Mouse (Mus musculus): ENCODE measurements around the gene Zfp799. TPM values are rescaled to one million over a fixed set of nuclear protein-coding genes. Genes with fewer than 3 reads are reported as not detected.

Gene Zfp799
- polyA plus RNA-seq, 1 experiment: 1.3 TPM

- Histone ChIP-seq H3ac (ENCODE audit: control insufficient read depth, insufficient read length, low read depth) (no peak overlapping the region), H3K4me3 (ENCODE audit: insufficient read depth, poor library complexity, severe bottlenecking) (peak overlapping the region; percentile 68), H3K36me3 (ENCODE audit: control insufficient read depth, insufficient read depth) (peaks cover 3% of the 10 kb centered on the region), H3K79me2 (ENCODE audit: control insufficient read depth, insufficient read depth) (peaks cover 20% of the 10 kb centered on the region), H3K79me3 (ENCODE audit: low read depth) (peaks cover 12% of the 10 kb centered on the region), H3K27me3 (ENCODE audit: control insufficient read depth, insufficient read depth, insufficient read length) (no peaks in the 10 kb centered on the region)
- TF ChIP-seq MAX (IDR thresholded peaks at IDR 0.05): no peak
- no peak for TF ChIP-seq CEBPB (IDR thresholded peaks at IDR 0.05; ENCODE audit: low read depth)
- TF ChIP-seq MYOG (IDR thresholded peaks at IDR 0.05; ENCODE audit: control insufficient read depth, extremely low read depth, insufficient read length): no peak
- TF ChIP-seq USF1 (IDR thresholded peaks at IDR 0.05; ENCODE audit: low read depth): no peak
- TF ChIP-seq CTCF (IDR thresholded peaks at IDR 0.05; ENCODE audit: control insufficient read depth, insufficient read depth, insufficient read length): no peak
- no peak for TF ChIP-seq FOSL1 (IDR thresholded peaks at IDR 0.05; ENCODE audit: insufficient read depth, low read length, poor library complexity, severe bottlenecking)
These were observed 339 bp upstream of the Zfp799 start for GRCm38 (mm10) chr17:32830418-32830782.

- H3K79me2 ChIP-seq (ENCODE audit: control insufficient read depth, insufficient read depth): no peaks in the 10 kb centered on the region
- no peak overlapping the region for H3ac ChIP-seq (ENCODE audit: control insufficient read depth, insufficient read length, low read depth)
- no peak overlapping the region for H3K4me3 ChIP-seq (ENCODE audit: insufficient read depth, poor library complexity, severe bottlenecking)
- no peaks in the 10 kb centered on the region for H3K79me3 ChIP-seq (ENCODE audit: low read depth)
- H3K36me3 ChIP-seq (ENCODE audit: control insufficient read depth, insufficient read depth): peaks cover 22% of the 10 kb centered on the region
- H3K27me3 ChIP-seq (ENCODE audit: control insufficient read depth, insufficient read depth, insufficient read length): no peaks in the 10 kb centered on the region
- TF ChIP-seq FOSL1 (IDR thresholded peaks at IDR 0.05; ENCODE audit: insufficient read depth, low read length, poor library complexity, severe bottlenecking) (no peak), MYOD1 (IDR thresholded peaks at IDR 0.05; ENCODE audit: control insufficient read depth, insufficient read length, low read depth) (no peak), MAX (IDR thresholded peaks at IDR 0.05) (no peak)
These were observed 13.8 kb downstream of the Zfp799 start for GRCm38 (mm10) chr17:32816074-32816784.

GRCm38 (mm10) chr17:32814136-32814535 is 15.9 kb downstream of the Zfp799 start:
- Histone ChIP-seq H3K79me2 (ENCODE audit: control insufficient read depth, insufficient read depth) (no peaks in the 10 kb centered on the region), H3K36me3 (ENCODE audit: control insufficient read depth, insufficient read depth) (peaks cover 4% of the 10 kb centered on the region), H3ac (ENCODE audit: control insufficient read depth, insufficient read length, low read depth) (no peak overlapping the region), H3K27me3 (ENCODE audit: control insufficient read depth, insufficient read depth, insufficient read length) (peaks cover 12% of the 10 kb centered on the region), H3K4me3 (ENCODE audit: insufficient read depth, poor library complexity, severe bottlenecking) (no peak overlapping the region), H3K79me3 (ENCODE audit: low read depth) (no peaks in the 10 kb centered on the region)
- TF ChIP-seq CEBPB (IDR thresholded peaks at IDR 0.05; ENCODE audit: low read depth) (no peak), MYOG (IDR thresholded peaks at IDR 0.05; ENCODE audit: control insufficient read depth, extremely low read depth, insufficient read length) (no peak), MYOD1 (IDR thresholded peaks at IDR 0.05; ENCODE audit: control insufficient read depth, insufficient read length, low read depth) (no peak), USF1 (IDR thresholded peaks at IDR 0.05; ENCODE audit: low read depth) (no peak), FOSL1 (IDR thresholded peaks at IDR 0.05; ENCODE audit: insufficient read depth, low read length, poor library complexity, severe bottlenecking) (no peak), CTCF (IDR thresholded peaks at IDR 0.05; ENCODE audit: control insufficient read depth, insufficient read depth, insufficient read length) (no peak), MAX (IDR thresholded peaks at IDR 0.05) (no peak)

- Histone ChIP-seq H3K27me3 (ENCODE audit: control insufficient read depth, insufficient read depth, insufficient read length) (peaks cover 18% of the 10 kb centered on the region), H3ac (ENCODE audit: control insufficient read depth, insufficient read length, low read depth) (no peak overlapping the region), H3K4me3 (ENCODE audit: insufficient read depth, poor library complexity, severe bottlenecking) (no peak overlapping the region), H3K36me3 (ENCODE audit: control insufficient read depth, insufficient read depth) (no peaks in the 10 kb centered on the region), H3K79me3 (ENCODE audit: low read depth) (no peaks in the 10 kb centered on the region), H3K79me2 (ENCODE audit: control insufficient read depth, insufficient read depth) (no peaks in the 10 kb centered on the region)
- TF ChIP-seq FOSL1 (IDR thresholded peaks at IDR 0.05; ENCODE audit: insufficient read depth, low read length, poor library complexity, severe bottlenecking): no peak
- no peak for TF ChIP-seq CEBPB (IDR thresholded peaks at IDR 0.05; ENCODE audit: low read depth)
- TF ChIP-seq MYOD1 (IDR thresholded peaks at IDR 0.05; ENCODE audit: control insufficient read depth, insufficient read length, low read depth): no peak
- no peak for TF ChIP-seq CTCF (IDR thresholded peaks at IDR 0.05; ENCODE audit: control insufficient read depth, insufficient read depth, insufficient read length)
- TF ChIP-seq MYOG (IDR thresholded peaks at IDR 0.05; ENCODE audit: control insufficient read depth, extremely low read depth, insufficient read length): no peak
- TF ChIP-seq USF1 (IDR thresholded peaks at IDR 0.05; ENCODE audit: low read depth): no peak
- TF ChIP-seq MAX (IDR thresholded peaks at IDR 0.05): no peak
These were observed 19.4 kb downstream of the Zfp799 start for GRCm38 (mm10) chr17:32810648-32811047.

GRCm38 (mm10) chr17:32809544-32810374 is 20.3 kb downstream of the Zfp799 start, which contains the start of gene Zfp811:
Gene Zfp811 (minus strand): TSS chr17:32809931.
- Histone ChIP-seq H3K4me3 (ENCODE audit: insufficient read depth, poor library complexity, severe bottlenecking) (no peak within 1 kb of the TSS), H3ac (ENCODE audit: control insufficient read depth, insufficient read length, low read depth) (no peak within 1 kb of the TSS), H3K79me2 (ENCODE audit: control insufficient read depth, insufficient read depth) (no peaks in the 10 kb centered on the region), H3K36me3 (ENCODE audit: control insufficient read depth, insufficient read depth) (no peaks in the 10 kb centered on the region), H3K27me3 (ENCODE audit: control insufficient read depth, insufficient read depth, insufficient read length) (peaks cover 18% of the 10 kb centered on the region), H3K79me3 (ENCODE audit: low read depth) (no peaks in the 10 kb centered on the region)
- TF ChIP-seq MYOG (IDR thresholded peaks at IDR 0.05; ENCODE audit: control insufficient read depth, extremely low read depth, insufficient read length): no peak

- Histone ChIP-seq H3K79me2 (ENCODE audit: control insufficient read depth, insufficient read depth) (no peaks in the 10 kb centered on the region), H3K4me3 (ENCODE audit: insufficient read depth, poor library complexity, severe bottlenecking) (no peak overlapping the region), H3K27me3 (ENCODE audit: control insufficient read depth, insufficient read depth, insufficient read length) (peaks cover 18% of the 10 kb centered on the region), H3K36me3 (ENCODE audit: control insufficient read depth, insufficient read depth) (no peaks in the 10 kb centered on the region), H3ac (ENCODE audit: control insufficient read depth, insufficient read length, low read depth) (no peak overlapping the region), H3K79me3 (ENCODE audit: low read depth) (no peaks in the 10 kb centered on the region)
- TF ChIP-seq MYOG (IDR thresholded peaks at IDR 0.05; ENCODE audit: control insufficient read depth, extremely low read depth, insufficient read length) (no peak), MAX (IDR thresholded peaks at IDR 0.05) (no peak), CEBPB (IDR thresholded peaks at IDR 0.05; ENCODE audit: low read depth) (no peak), USF1 (IDR thresholded peaks at IDR 0.05; ENCODE audit: low read depth) (no peak), CTCF (IDR thresholded peaks at IDR 0.05; ENCODE audit: control insufficient read depth, insufficient read depth, insufficient read length) (no peak), FOSL1 (IDR thresholded peaks at IDR 0.05; ENCODE audit: insufficient read depth, low read length, poor library complexity, severe bottlenecking) (no peak), MYOD1 (IDR thresholded peaks at IDR 0.05; ENCODE audit: control insufficient read depth, insufficient read length, low read depth) (no peak)
These were observed 21.1 kb downstream of the Zfp799 start for GRCm38 (mm10) chr17:32808921-32809320.
